Mouse (Mus musculus): ENCODE measurements around the gene Srd5a2. TPM values are rescaled to one million over a fixed set of nuclear protein-coding genes. Genes with fewer than 3 reads are reported as not detected.

The Srd5a2 gene
- polyA plus RNA-seq, 1 experiment: 0.11 TPM

DNA sequence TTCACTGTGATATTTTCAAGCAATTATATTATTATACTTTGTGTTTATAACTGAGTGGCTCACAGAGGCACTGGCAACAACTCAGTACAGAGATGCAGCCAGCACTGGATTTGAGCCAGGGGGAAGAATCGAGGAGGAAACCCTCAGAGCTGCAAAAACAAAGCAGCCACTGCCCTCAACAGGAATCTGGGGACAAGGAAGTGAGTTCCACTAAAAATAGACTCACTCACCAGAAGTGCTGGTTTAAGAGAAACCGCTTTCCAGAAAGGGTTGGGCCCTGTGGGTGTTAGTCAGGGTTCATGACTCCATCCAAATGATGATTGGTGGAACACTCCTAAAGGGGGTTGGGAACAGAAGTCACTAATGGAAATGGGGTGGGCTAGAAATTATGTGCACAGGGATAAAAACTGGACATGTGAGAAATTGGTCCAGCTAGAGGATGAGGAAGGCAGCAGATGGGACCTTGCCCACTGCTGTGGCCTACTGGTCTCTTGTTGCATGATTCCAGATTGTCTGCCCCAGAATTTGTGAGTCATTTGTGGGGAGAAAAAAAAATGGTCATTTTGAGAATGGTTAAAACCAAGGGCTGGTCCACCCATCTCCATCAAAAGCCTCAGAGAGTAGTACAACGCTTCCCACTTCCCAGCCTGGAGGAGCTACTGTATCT is 77.2 kb downstream of the Srd5a2 start:
- 30% methylated on average over 3 of the region's 3 CpGs for WGBS
- TF ChIP-seq POLR2A (IDR thresholded peaks at IDR 0.05; ENCODE audit: control insufficient read depth, extremely low read depth, insufficient read depth, low read length, poor library complexity): no peak
- no peak for TF ChIP-seq CTCF (IDR thresholded peaks at IDR 0.05; ENCODE audit: borderline replicate concordance, control insufficient read depth, extremely low read depth, insufficient read depth, low read length, poor library complexity)
- H3K36me3 ChIP-seq (ENCODE audit: control insufficient read depth, insufficient read depth, low read length): no peaks in the 10 kb centered on the region
- no peak overlapping the region for H3K4me3 ChIP-seq (ENCODE audit: control insufficient read depth, insufficient read depth, low read length)
- H3K27me3 ChIP-seq (ENCODE audit: control insufficient read depth, insufficient read depth, low read length): no peaks in the 10 kb centered on the region
- no peak for DNase-seq
- H3K27ac ChIP-seq (ENCODE audit: control insufficient read depth, insufficient read depth, low read length): no peak overlapping the region
- H3K4me1 ChIP-seq (replicated peaks; ENCODE audit: control insufficient read depth, insufficient read depth, low read length): no peaks in the 10 kb centered on the region

Other genes with a start within 250 kb of the Srd5a2 start
- 45.0 and 46.0 TPM in 2 replicates for gene Ehd3, start 243.8 kb downstream of the Srd5a2 start, polyA plus RNA-seq (2012; rRNA removed)
- 25.2 and 26.5 TPM in 2 replicates for gene Xdh, start 97.7 kb downstream of the Srd5a2 start, polyA plus RNA-seq (2012; rRNA removed)
- gene Memo1, start 247.6 kb upstream of the Srd5a2 start, polyA plus RNA-seq (2012; rRNA removed): 64.5 and 74.9 TPM in 2 replicates

All from thymus, adult 2 months (tissue).